In genomic region chr5:122643701-122644100, GRCm38 (mm10) we compare ENCODE assay signal across 8 mouse cellular contexts. TPM values are rescaled to one million over a fixed set of nuclear protein-coding genes. Genes with fewer than 3 reads are reported as not detected.
DNase-seq lines count a peak whose midpoint lies in the region; ATAC-seq and TF ChIP-seq lines count a peak whose summit lies in the region.

Gene P2rx7, plus strand, starts transcription at chr5:122643911.

- H3K36me3 ChIP-seq in G1E (replicated peaks) = no peaks in the 10 kb centered on the region
- H3K36me3 ChIP-seq in hindbrain, embryonic 14.5 days (replicated peaks; ENCODE audit: control insufficient read depth, insufficient read depth) = no peaks in the 10 kb centered on the region
- H3K36me3 ChIP-seq in midbrain, embryonic 16.5 days (ENCODE audit: control insufficient read depth, insufficient read depth, low read length) = no peaks in the 10 kb centered on the region
- H3K36me3 ChIP-seq in testis, adult 2 months (ENCODE audit: control insufficient read depth, insufficient read depth, low read length) = no peaks in the 10 kb centered on the region

- H3K27ac ChIP-seq in hindbrain, embryonic 14.5 days = peak within 1 kb of the TSS; percentile 52; the same call in 1 of the 2 replicates
- H3K27ac ChIP-seq in midbrain, embryonic 16.5 days (ENCODE audit: low read length) = peak within 1 kb of the TSS; percentile 12
- 0 out of 2 replicates have a peak within 1 kb of the TSS, but pooled peaks have one; percentile 1 for H3K27ac ChIP-seq in testis, adult 2 months (ENCODE audit: control insufficient read depth, insufficient read depth, low read depth, low read length)

- ATAC-seq in G1E (ENCODE audit: extremely low read depth, insufficient number of reproducible peaks, low FRiP score, poor library complexity, severe bottlenecking) = no peak
- no peak for ATAC-seq in hindbrain, embryonic 14.5 days (ENCODE audit: low FRiP score)
- no peak for ATAC-seq in midbrain, embryonic 16.5 days

- intact Hi-C loops in left cerebral cortex, postnatal 36 days (cut with DNase I) = no loop called here

- peaks cover 3% of the 10 kb centered on the region; the same call in 1 of the 2 replicates for H3K27me3 ChIP-seq in G1E (ENCODE audit: insufficient read depth, low read length)
- H3K27me3 ChIP-seq in hindbrain, embryonic 14.5 days (ENCODE audit: control insufficient read depth, insufficient read depth, low read length) = no peaks in the 10 kb centered on the region
- no peaks in the 10 kb centered on the region for H3K27me3 ChIP-seq in midbrain, embryonic 16.5 days (ENCODE audit: control insufficient read depth, insufficient read depth, low read depth, low read length)
- H3K27me3 ChIP-seq in testis, adult 2 months (ENCODE audit: control insufficient read depth, insufficient read depth, low read length) = no peaks in the 10 kb centered on the region

- no peak within 1 kb of the TSS for H3K9ac ChIP-seq in hindbrain, embryonic 14.5 days
- H3K9ac ChIP-seq in midbrain, embryonic 16.5 days (ENCODE audit: low read depth, low read length) = no peak within 1 kb of the TSS

- peak within 1 kb of the TSS; percentile 52; the same call in 1 of the 2 replicates for H3K4me3 ChIP-seq in G1E (ENCODE audit: low read depth, low read length)
- H3K4me3 ChIP-seq in hindbrain, embryonic 14.5 days (replicated peaks; ENCODE audit: low read length) = peak within 1 kb of the TSS; percentile 15
- H3K4me3 ChIP-seq in midbrain, embryonic 16.5 days (ENCODE audit: low read depth, low read length) = no peak within 1 kb of the TSS
- peak within 1 kb of the TSS; percentile 9 for H3K4me3 ChIP-seq in testis, adult 2 months (ENCODE audit: control insufficient read depth, low read depth, low read length)

- peaks cover 5% of the 10 kb centered on the region for H3K9me3 ChIP-seq in G1E (replicated peaks)
- H3K9me3 ChIP-seq in hindbrain, embryonic 14.5 days (ENCODE audit: control insufficient read depth, low read length) = no peaks in the 10 kb centered on the region
- H3K9me3 ChIP-seq in midbrain, embryonic 16.5 days (replicated peaks; ENCODE audit: control insufficient read depth, low read length, poor library complexity, severe bottlenecking) = no peaks in the 10 kb centered on the region

- 54% methylated on average over 12 of the region's 12 CpGs for WGBS in hindbrain, embryonic 14.5 days
- WGBS in midbrain, embryonic 16.5 days = 62% methylated on average over 12 of the region's 12 CpGs

- TF ChIP-seq POLR2A in testis, adult 2 months (IDR thresholded peaks at IDR 0.05; ENCODE audit: control insufficient read depth, low read depth, low read length) = no peak; the same call in 1 of the 2 replicates

- DNase-seq in adrenal gland, adult (ENCODE audit: inconsistent age in 2 of 2, low spot score in 1 of 2) = peak; percentile 36 to 61
- DNase-seq in adrenal gland, postnatal 10 days = no peak
- no peak for DNase-seq in G1E (ENCODE audit: low spot score)
- peak; percentile 53 to 67 for DNase-seq in frontal cortex, postnatal 14 days (ENCODE audit: low spot score in 2 of 2)
- no peak for DNase-seq in hindbrain, embryonic 14.5 days (ENCODE audit: low spot score)
- peak; percentile 54 to 56 for DNase-seq in left cerebral cortex, postnatal 36 days (ENCODE audit: low spot score in 2 of 2)

- peak within 1 kb of the TSS; percentile 25 for H3K4me2 ChIP-seq in hindbrain, embryonic 14.5 days (replicated peaks)
- peak within 1 kb of the TSS; percentile 21 for H3K4me2 ChIP-seq in midbrain, embryonic 16.5 days (ENCODE audit: low read length)

- peaks cover 59% of the 10 kb centered on the region for H3K4me1 ChIP-seq in G1E (ENCODE audit: insufficient read depth, low read depth, low read length)
- no peaks in the 10 kb centered on the region for H3K4me1 ChIP-seq in hindbrain, embryonic 14.5 days (replicated peaks; ENCODE audit: control insufficient read depth, insufficient read depth, low read length)
- H3K4me1 ChIP-seq in midbrain, embryonic 16.5 days (ENCODE audit: control insufficient read depth, insufficient read depth, low read length) = no peaks in the 10 kb centered on the region
- peaks cover 10% of the 10 kb centered on the region for H3K4me1 ChIP-seq in testis, adult 2 months (ENCODE audit: control insufficient read depth, insufficient read depth, low read length)

- TF ChIP-seq CTCF in G1E (IDR thresholded peaks at IDR 0.05; ENCODE audit: low read depth, low read length) = no peak
- TF ChIP-seq CTCF in testis, adult 2 months (IDR thresholded peaks at IDR 0.05; ENCODE audit: control insufficient read depth, insufficient read depth, insufficient replicate concordance, low read depth, low read length) = no peak

RNA-seq across cellular contexts. Expression of gene P2rx7, which starts in this region (rescaled TPM):
- 1 to 10 TPM; 3.2 to 5.1 TPM for total RNA-seq in adrenal gland, postnatal 10 days (2021)
- 9.0 and 12.9 TPM in 2 replicates for total RNA-seq in G1E (2014; fragmentation: Nextera tagmentation)
- total RNA-seq in G1E (2017) = 7.2 and 8.9 TPM in 2 replicates
- 0.72 and 1.1 TPM in 2 replicates for polyA plus RNA-seq in G1E (2012)
- 3.7 and 4.0 TPM in 2 replicates for polyA plus RNA-seq in hindbrain, embryonic 14.5 days (2014; fragmentation: Nextera tagmentation; extraction: Ambion mirVana)
- total RNA-seq in left cerebral cortex, postnatal 36 days (2021) = 1 to 10 TPM; 8.0 to 8.8 TPM
- polyA plus RNA-seq in midbrain, embryonic 16.5 days (2015; fragmentation: Nextera tagmentation; extraction: Ambion mirVana) = 1.8 and 2.5 TPM in 2 replicates
- polyA plus RNA-seq in testis, adult 2 months (2012; rRNA removed) = 5.0 and 6.7 TPM in 2 replicates

Comparison
In these comparisons a context has a peak if more than half of its experiments do, and no peak if none do; other contexts are left out.
1. DNase-seq: peak in adrenal gland, adult (2 of 2), frontal cortex, postnatal 14 days (2 of 2) and left cerebral cortex, postnatal 36 days (2 of 2); none in adrenal gland, postnatal 10 days (single experiment), G1E (single experiment) and hindbrain, embryonic 14.5 days (single experiment).
2. H3K27ac ChIP-seq: peak in every context shown above with its lines; median percentile 52 in hindbrain, embryonic 14.5 days; 12 in midbrain, embryonic 16.5 days; 1 in testis, adult 2 months.